Mouse (Mus musculus) megakaryocyte, embryonic 14.5 days (primary cell): ENCODE measurements around the gene Cct4. TPM values are rescaled to one million over a fixed set of nuclear protein-coding genes. Genes with fewer than 3 reads are reported as not detected.

Experiments
- H3K27me3 ChIP-seq: replicated peaks from 2 replicates; pipeline ENCODE3; 2012; ENCODE audit warnings: inconsistent platforms
- H3K36me3 ChIP-seq: replicated peaks from 2 replicates; pipeline ENCODE3; 2012; ENCODE audit warnings: low read length, inconsistent platforms, mixed read lengths
- H3K4me1 ChIP-seq: 2 replicates; pipeline ENCODE4 v1.6.1; 2012; ENCODE audit warnings: inconsistent platforms
- H3K4me3 ChIP-seq: replicated peaks from 2 replicates; pipeline ENCODE3; 2012; ENCODE audit warnings: moderate library complexity, mild to moderate bottlenecking, inconsistent platforms
- H3K9me3 ChIP-seq: 2 replicates; pipeline ENCODE4 v1.6.1; 2012; ENCODE audit warnings: inconsistent platforms
- FLI1 ChIP-seq: IDR thresholded peaks from 2 replicates; pipeline ENCODE4 v1.6.1; 2012; ENCODE audit warnings: low read length, inconsistent platforms, mixed read lengths
- GATA1 ChIP-seq: IDR thresholded peaks from 3 replicates; pipeline ENCODE4 v1.6.1; 2012; ENCODE audit warnings: mixed read lengths, low read length, inconsistent platforms, borderline replicate concordance
- polyA plus RNA-seq: library from polyadenylated mRNA; stranded (reverse); fragments of >175 nt; gene quantifications from 2 replicates; pipeline ENCODE4 v1.2.3, GENCODE M21; 2012; ENCODE audit warnings: low replicate concordance; ENCODE audit not compliant: insufficient read depth

Gene Cct4
- 218 and 273 TPM in 2 replicates for polyA plus RNA-seq

GRCm38 (mm10) chr11:22990393-22991126, at the start of gene Cct4:
Gene Cct4, plus strand, starts transcription at chr11:22990519.
- H3K4me1 ChIP-seq, result peaks cover 19% of the 10 kb centered on the region
- TF ChIP-seq GATA1 (no peak), FLI1 (0 out of 2 replicates have a peak, but pooled peaks have one; percentile 29)
- H3K36me3 ChIP-seq, result peaks cover 34% of the 10 kb centered on the region
- H3K27me3 ChIP-seq, result no peaks in the 10 kb centered on the region
- no peaks in the 10 kb centered on the region for H3K9me3 ChIP-seq
- peak within 1 kb of the TSS; percentile 98 for H3K4me3 ChIP-seq

- Histone ChIP-seq H3K9me3 (no peaks in the 10 kb centered on the region), H3K4me1 (peaks cover 33% of the 10 kb centered on the region), H3K36me3 (peaks cover 4% of the 10 kb centered on the region), H3K27me3 (no peaks in the 10 kb centered on the region), H3K4me3 (peak overlapping the region; percentile 50)
- TF ChIP-seq FLI1 (no peak), GATA1 (no peak)
Measured at GRCm38 (mm10) chr11:22949101-22949500, 41.2 kb upstream of the Cct4 start.

GRCm38 (mm10) chr11:22950131-22950530, 40.2 kb upstream of the Cct4 start:
- peaks cover 8% of the 10 kb centered on the region for H3K36me3 ChIP-seq
- H3K4me3 ChIP-seq, result no peak overlapping the region
- TF ChIP-seq FLI1, result no peak
- TF ChIP-seq GATA1, result no peak
- no peaks in the 10 kb centered on the region for H3K9me3 ChIP-seq
- H3K27me3 ChIP-seq, result no peaks in the 10 kb centered on the region
- H3K4me1 ChIP-seq, result peaks cover 33% of the 10 kb centered on the region

GRCm38 (mm10) chr11:22952668-22953067, 37.7 kb upstream of the Cct4 start:
- no peaks in the 10 kb centered on the region for H3K9me3 ChIP-seq
- H3K27me3 ChIP-seq, result no peaks in the 10 kb centered on the region
- no peak overlapping the region for H3K4me3 ChIP-seq
- peaks cover 32% of the 10 kb centered on the region for H3K4me1 ChIP-seq
- H3K36me3 ChIP-seq, result peaks cover 20% of the 10 kb centered on the region
- TF ChIP-seq FLI1, result no peak

- TF ChIP-seq GATA1 (no peak), FLI1 (no peak)
- H3K36me3 ChIP-seq, result peaks cover 21% of the 10 kb centered on the region
- H3K4me1 ChIP-seq, result peaks cover 26% of the 10 kb centered on the region
- H3K27me3 ChIP-seq, result no peaks in the 10 kb centered on the region
- H3K9me3 ChIP-seq, result no peaks in the 10 kb centered on the region
- no peak overlapping the region for H3K4me3 ChIP-seq
Measured at GRCm38 (mm10) chr11:22956346-22956745, 34.0 kb upstream of the Cct4 start.

GRCm38 (mm10) chr11:22956830-22957229, 33.5 kb upstream of the Cct4 start:
- Histone ChIP-seq H3K27me3 (no peaks in the 10 kb centered on the region), H3K36me3 (peaks cover 20% of the 10 kb centered on the region), H3K4me3 (no peak overlapping the region), H3K4me1 (peaks cover 26% of the 10 kb centered on the region), H3K9me3 (no peaks in the 10 kb centered on the region)
- TF ChIP-seq FLI1, result no peak
- no peak for TF ChIP-seq GATA1

GRCm38 (mm10) chr11:22957791-22958374, 32.4 kb upstream of the Cct4 start:
- no peaks in the 10 kb centered on the region for H3K27me3 ChIP-seq
- H3K36me3 ChIP-seq, result peaks cover 17% of the 10 kb centered on the region
- H3K9me3 ChIP-seq, result no peaks in the 10 kb centered on the region
- TF ChIP-seq FLI1 (no peak), GATA1 (no peak)
- peaks cover 21% of the 10 kb centered on the region for H3K4me1 ChIP-seq
- no peak overlapping the region for H3K4me3 ChIP-seq

- Histone ChIP-seq H3K4me3 (no peak overlapping the region), H3K36me3 (peaks cover 11% of the 10 kb centered on the region), H3K27me3 (no peaks in the 10 kb centered on the region), H3K4me1 (peaks cover 14% of the 10 kb centered on the region), H3K9me3 (peaks cover 7% of the 10 kb centered on the region)
- TF ChIP-seq GATA1 (no peak), FLI1 (no peak)
Measured at GRCm38 (mm10) chr11:22962101-22962500, 28.2 kb upstream of the Cct4 start.

- Histone ChIP-seq H3K36me3 (peaks cover 14% of the 10 kb centered on the region), H3K9me3 (peaks cover 12% of the 10 kb centered on the region), H3K4me1 (peaks cover 13% of the 10 kb centered on the region), H3K27me3 (no peaks in the 10 kb centered on the region), H3K4me3 (no peak overlapping the region)
- TF ChIP-seq FLI1, result no peak
- no peak for TF ChIP-seq GATA1
Measured at GRCm38 (mm10) chr11:22964401-22964800, 25.9 kb upstream of the Cct4 start.

- TF ChIP-seq FLI1 (no peak), GATA1 (no peak)
- Histone ChIP-seq H3K4me3 (no peak overlapping the region), H3K27me3 (no peaks in the 10 kb centered on the region), H3K9me3 (peaks cover 12% of the 10 kb centered on the region), H3K4me1 (peaks cover 19% of the 10 kb centered on the region), H3K36me3 (peaks cover 14% of the 10 kb centered on the region)
Measured at GRCm38 (mm10) chr11:22965503-22965902, 24.8 kb upstream of the Cct4 start.

- TF ChIP-seq GATA1 (no peak), FLI1 (no peak)
- Histone ChIP-seq H3K9me3 (peaks cover 25% of the 10 kb centered on the region), H3K4me3 (no peak overlapping the region), H3K4me1 (peaks cover 30% of the 10 kb centered on the region), H3K27me3 (no peaks in the 10 kb centered on the region), H3K36me3 (peaks cover 33% of the 10 kb centered on the region)
Measured at GRCm38 (mm10) chr11:22969486-22969885, 20.8 kb upstream of the Cct4 start.
